Mouse (Mus musculus) retina, embryonic 14.5 days (tissue): Measurements from ENCODE around the gene Cep170b.

Source experiments
- DNase-seq: peaks from one replicate; pipeline ENCODE4 v3.0.0-alpha.2; 2015; ENCODE audit warnings: low spot score

The Cep170b gene

GRCm38 (mm10) chr12:112737081-112737480 is 16.8 kb downstream of the Cep170b start:
- DNase-seq = no peak

DNA sequence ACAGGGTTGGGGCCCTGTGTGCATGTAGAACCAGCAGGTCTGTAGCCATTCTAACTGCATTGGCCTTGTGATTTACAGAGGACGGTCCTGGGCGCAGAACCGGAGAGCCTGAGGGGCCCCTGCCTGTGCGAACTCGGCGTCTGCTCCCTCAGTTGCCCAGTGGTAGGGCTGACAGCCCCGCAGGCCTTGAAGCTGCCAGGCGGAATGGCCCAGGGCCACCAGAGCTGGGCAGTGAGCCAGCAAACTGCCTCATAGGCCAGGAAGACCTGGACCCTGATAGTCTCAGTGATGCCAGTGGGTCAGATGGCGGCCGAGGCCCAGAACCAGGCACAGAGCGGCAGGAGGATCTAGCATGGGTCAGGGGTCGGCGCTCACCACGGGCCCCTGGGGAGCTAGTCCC is 17.5 kb downstream of the Cep170b start:
- no peak for DNase-seq

DNA sequence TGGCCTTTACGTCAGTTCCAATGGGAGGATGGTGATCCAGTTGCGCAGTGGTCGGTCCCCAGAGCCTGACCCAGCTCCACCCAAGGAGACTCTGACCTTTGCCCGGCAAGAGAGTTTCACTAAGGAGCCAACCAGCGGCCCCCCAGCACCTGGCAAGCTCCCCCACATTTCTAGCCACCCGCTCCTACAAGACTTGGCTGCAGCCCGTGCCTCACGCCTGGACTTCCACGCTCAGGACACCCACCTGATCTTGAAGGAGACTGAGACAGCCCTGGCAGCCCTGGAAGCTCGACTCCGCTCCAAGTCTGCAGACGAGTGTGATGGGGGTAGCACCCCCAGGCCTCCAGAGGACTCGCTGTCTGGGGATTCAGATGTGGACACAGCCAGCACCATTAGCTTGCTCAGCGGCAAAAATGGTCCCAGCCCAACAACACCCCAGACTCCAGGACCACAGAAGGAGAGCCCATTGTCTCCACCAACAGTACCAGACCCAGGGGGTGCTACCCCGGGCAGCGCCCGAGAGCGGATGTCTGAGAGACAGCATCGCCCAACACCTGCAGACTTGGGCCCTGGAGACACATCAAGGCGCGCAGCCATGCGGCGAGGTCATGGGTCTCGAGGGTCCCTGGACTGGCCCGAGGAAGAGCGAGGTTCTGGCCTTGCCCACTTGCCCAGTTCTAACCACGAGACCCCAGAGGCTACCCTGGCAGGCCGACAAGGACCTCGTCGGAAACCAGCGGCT is 18.2 kb downstream of the Cep170b start:
- no peak for DNase-seq

DNA sequence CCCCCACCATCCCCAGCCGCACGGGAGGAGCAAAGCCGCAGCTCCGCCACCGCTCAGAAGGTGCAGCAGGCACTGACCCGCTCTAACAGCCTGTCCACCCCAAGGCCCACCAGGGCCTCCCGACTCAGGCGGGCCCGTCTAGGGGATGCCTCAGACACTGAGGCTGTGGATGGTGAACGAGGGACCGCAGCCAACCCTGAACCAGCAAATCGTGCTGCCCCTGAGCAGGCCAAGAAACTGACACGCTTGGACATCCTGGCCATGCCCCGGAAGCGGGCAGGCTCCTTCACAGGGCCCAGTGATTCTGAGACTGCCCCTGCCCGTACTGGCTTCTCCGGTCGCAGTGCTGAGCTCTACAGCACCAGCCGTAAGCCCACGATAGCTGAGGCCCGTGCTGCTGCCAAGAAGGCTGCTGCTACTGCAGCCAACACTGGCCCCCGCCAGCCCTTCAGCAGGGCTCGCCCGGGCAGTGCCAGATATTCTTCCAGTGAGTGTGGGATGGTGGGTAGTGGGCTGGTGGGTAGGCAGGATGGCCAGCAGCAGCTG is 18.8 kb downstream of the Cep170b start:
- DNase-seq = no peak

DNA sequence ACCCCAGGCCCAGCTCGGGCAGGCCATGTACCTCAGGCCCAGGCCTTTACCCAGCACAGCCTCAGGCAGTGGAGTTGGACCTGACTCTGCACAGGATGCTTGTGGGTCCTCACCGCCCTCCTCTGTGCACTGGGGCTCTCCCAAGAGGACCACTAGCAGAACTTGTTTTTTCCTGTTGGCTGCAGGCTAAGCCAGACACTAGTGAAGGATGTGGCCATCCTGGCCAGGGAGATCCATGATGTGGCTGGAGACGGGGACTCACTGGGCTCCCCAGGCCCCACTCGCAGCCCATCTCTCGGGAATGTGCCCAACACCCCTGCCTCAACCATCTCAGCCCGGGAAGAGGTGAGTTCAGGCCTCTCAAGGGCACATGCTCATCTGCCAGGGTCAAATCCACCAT is 22.5 kb downstream of the Cep170b start:
- no peak for DNase-seq

- peak; percentile 90 for DNase-seq
These were observed 23.1 kb downstream of the Cep170b start for GRCm38 (mm10) chr12:112743168-112743975.

DNA sequence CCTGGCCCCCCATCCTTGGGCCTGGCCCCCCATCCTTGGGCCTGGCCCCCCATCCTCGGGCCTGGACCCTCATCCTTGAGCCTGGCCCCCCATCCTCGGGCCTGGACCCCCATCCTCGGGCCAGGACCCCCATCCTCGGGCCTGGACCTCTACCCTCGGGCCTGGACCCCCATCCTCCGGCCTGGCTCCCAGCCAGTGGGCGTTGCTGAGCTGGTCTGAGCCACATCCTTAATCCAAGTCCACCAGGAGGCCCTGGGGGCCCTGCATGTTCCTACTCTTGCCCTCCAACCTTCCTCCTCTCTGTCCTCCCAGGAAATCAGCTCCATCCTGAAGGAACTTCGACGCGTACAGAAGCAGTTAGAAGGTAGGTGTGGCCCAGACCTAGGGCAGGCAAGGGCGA is 24.0 kb downstream of the Cep170b start:
- no peak for DNase-seq

- DNase-seq = no peak
These were observed 24.8 kb downstream of the Cep170b start for GRCm38 (mm10) chr12:112744891-112745580.

DNA sequence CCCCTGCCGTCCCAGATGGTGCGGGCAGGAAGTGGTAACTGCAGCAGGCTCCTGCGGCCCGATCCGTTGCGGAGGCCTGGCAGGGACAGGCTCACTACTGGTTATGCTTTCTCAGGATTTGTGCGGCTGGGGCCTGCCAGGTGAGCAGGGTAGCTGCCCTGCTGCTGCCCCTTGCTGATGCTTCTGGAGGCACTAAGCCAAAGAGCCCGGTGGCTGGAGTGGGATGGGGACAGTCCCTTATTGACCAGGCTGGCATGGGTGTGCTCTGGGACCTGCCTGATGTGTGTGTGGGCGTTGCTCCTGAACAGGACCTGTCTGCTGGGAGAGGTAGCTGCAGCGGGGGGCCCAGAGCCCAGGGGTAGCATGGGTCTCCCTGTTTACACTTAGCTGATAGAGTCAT is 25.5 kb downstream of the Cep170b start:
- no peak for DNase-seq

DNA sequence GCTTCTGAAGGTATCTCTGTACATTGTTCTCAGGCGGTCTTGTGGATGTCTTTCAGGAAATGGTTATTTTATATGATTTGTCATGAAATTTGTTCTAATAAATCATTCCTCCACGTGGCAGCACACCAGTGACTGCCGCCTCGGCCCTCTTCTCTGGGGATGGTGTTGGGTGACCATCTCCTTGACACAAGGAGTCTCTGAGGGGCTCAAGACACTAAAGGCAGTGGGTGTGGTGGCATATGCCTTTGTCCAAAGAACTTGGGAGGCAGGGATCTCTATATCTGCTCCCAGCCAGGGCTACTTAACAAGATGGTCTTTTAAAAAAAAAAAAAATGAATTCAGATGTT is 26.2 kb downstream of the Cep170b start:
- DNase-seq = no peak

GRCm38 (mm10) chr12:112746808-112747605 is 26.8 kb downstream of the Cep170b start:
- peak; percentile 86 for DNase-seq

DNA sequence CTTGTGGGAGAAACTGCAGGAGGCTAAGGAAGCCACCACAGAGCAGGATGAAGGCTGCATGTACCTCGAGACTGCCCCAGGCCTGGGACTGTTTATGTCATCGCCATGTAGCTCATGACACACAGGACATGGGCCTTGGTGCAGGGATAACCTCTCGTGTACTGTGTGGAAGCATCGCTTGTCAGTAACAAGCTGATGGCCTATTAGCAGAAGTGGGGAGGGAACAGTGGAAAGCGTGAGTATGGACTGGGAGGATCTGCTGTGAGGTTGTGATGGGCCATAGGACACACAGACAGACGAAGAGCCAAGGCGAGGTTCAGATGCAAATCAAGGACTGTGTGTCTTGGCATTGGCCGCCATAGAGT is 27.3 kb downstream of the Cep170b start:
- DNase-seq = no peak

DNA sequence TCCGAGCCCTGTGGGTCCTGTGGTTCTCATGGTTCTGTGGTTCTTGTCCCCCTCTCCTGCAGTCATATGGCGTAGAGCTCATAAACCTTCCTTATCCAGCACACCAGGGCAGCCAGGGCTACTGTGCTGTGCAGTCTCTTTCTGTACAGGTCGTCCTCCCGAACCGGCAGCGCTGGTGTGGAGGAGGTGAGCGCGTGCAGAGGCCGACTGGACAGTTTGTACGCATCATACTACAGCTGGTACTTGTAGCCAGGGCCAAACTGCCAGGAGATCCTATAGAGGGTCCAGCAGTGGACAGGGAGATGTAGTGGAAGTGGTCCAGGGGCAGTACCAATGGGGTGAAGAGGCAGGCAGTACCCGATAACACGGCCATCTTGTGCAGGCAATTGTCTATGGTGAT is 30.7 kb downstream of the Cep170b start:
- DNase-seq = no peak

- no peak for DNase-seq
These were observed 32.1 kb downstream of the Cep170b start for GRCm38 (mm10) chr12:112752399-112752798.

GRCm38 (mm10) chr12:112755900-112756299 is 35.6 kb downstream of the Cep170b start:
- no peak for DNase-seq

DNA sequence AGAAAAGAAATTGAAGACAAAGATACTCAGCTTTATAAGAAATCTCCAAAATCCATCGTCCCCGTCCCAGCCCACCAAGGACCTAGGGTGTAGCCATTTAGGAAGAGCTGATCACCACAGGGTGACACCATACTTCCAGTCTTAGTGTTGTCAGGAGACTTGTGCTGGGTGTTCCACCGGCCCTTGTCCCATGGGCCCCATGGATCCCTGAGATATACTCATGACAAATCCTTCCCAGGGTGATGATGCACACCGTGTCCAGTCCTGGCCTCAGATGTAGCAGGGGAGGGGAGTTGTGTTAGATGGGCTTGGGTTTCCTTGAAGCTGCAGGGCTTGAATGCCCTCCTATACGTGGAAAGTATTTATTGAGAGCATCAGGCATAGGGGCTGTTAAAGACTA is 37.6 kb downstream of the Cep170b start:
- DNase-seq = no peak

GRCm38 (mm10) chr12:112759471-112759870 is 39.2 kb downstream of the Cep170b start:
- DNase-seq = no peak

- DNase-seq = no peak
These were observed 40.1 kb downstream of the Cep170b start, which contains the start of gene Pld4 for GRCm38 (mm10) chr12:112760154-112760926. Pld4 (plus strand) TSS chr12:112760655.

DNA sequence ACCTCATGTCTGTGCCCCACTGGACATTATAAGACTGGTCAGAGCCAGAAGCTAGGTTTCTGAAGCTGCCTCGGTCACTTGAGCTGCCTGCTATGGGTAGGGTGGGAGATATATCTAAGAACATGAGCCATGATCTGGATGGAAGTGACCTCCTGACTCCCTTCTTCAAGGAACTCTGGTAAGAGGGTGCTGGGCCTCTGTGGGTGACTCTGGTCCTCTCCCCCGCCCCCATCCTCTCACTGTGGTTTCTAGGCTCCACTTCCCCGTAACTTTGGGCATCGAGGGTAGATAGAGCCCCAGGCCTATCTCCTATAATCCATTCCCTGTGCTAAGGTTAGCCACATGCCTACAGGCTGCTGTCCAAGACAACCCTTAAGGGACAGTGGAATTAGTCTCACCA is 41.2 kb downstream of the Cep170b start:
- DNase-seq = no peak

GRCm38 (mm10) chr12:112762018-112762417 is 41.8 kb downstream of the Cep170b start:
- DNase-seq = no peak

DNA sequence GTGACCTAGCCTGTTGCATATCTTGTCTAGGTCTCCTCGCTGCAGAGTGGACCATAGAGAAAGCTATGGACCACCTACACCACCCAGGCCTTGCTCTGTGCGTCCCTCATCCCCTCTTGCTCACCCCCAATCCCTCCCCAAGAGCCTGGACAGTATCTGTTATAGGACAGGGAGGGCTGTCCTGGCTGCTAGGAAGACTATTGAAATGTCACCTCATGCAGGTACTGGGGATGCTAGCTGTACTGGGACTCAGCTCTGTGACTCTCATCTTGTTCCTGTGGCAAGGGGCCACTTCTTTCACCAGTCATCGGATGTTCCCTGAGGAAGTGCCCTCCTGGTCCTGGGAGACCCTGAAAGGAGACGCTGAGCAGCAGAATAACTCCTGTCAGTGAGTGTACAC is 42.9 kb downstream of the Cep170b start:
- DNase-seq = no peak
